Mouse (Mus musculus) gastrocnemius, postnatal 10 days (tissue): ENCODE measurements around the gene Stradb. TPM values are rescaled to one million over a fixed set of nuclear protein-coding genes. Genes with fewer than 3 reads are reported as not detected.

ENCODE experiments used
- DNase-seq: peaks from one replicate; pipeline ENCODE4 v3.0.0; 2021; ENCODE audit warnings: mixed read lengths
- total RNA-seq, 2 experiments: library from RNA; stranded (reverse); gene quantifications; 2 replicates each; pipeline ENCODE4 v1.2.3; 2021

The Stradb gene
- total RNA-seq, 2 experiments from 2014 or later, result 78.8 to 86.3 TPM

GRCm38 (mm10) chr1:58959682-58960081, 13.6 kb upstream of the Stradb start:
- no peak for DNase-seq

DNA sequence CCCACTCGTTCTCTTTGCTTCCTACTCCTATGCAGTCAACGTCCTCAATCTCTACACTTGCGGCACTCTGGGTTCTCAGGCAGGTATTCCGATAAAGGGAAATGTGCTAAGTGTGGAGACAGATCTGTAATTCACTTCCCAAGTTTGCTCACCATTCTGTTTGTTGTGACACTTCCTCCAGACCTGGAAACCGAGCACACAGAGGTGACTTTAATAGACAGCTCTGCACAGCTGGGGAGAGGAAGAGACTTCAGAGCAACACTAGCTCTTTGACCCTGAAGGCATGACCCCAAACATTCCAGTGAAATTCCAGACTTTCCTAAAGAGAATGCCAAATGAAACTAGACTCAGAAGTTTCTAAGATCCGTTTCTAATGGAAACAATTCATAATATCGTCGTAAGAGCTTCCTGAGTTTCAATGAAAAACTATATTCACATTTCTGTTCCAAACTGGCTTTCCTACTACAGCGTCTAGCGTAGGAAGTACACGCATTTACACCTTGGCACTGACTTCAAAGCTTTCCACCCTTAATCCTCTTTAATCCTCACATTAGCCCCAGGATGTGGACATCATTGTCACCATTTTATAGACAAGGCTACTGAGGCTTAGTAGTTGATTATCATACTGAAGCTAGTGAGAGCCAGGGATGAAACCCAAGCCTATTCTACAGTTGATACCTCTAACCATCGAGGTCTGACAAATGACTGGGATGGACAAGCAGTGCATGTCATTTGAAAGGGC, 12.0 kb upstream of the Stradb start:
- DNase-seq, result no peak

- no peak for DNase-seq
Observed at GRCm38 (mm10) chr1:58962418-58962817, 10.9 kb upstream of the Stradb start.

GRCm38 (mm10) chr1:58962865-58963264, 10.5 kb upstream of the Stradb start:
- no peak for DNase-seq

DNA sequence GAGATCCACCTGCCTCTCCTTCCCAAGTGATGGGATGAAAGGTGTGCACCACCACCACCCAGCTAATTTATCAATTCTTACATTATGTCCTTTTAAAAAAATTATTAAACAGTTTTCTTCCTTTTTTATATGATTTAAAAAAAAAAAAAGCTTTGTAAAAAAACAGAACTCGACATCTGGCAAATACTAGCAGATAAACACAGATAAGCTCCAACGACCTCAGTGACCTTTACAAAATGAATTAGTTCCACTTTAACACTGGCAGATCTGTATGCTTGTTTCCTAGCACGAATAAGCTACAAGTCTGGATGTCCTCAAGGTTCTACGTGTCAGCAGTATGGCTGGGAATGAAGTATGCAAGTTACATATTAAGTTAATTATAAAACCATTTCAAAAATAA, 5.8 kb upstream of the Stradb start:
- DNase-seq, result no peak

DNA sequence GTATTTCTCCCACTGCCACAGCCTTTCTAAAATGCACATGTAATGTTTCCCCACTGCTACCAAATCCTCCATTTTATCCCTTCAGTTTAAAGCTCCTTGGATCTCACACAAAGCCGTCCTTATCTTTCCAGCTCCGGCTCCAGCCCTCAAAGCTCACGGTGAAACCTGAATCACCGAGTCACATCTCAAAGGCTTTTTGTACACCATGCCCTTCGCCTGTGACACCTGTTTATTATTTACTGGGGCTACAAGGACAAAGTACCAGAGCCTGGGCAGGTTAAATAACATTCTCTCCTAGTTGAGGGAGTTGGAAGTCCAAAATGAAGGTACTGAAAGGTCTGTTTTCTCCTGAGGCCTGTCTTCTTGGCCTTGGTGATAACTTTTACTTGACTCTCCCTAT, 3.3 kb upstream of the Stradb start:
- no peak for DNase-seq

GRCm38 (mm10) chr1:58971097-58971496, 2.2 kb upstream of the Stradb start:
- no peak for DNase-seq

GRCm38 (mm10) chr1:58972851-58973365, 414 bp upstream of the Stradb start:
- DNase-seq, result no peak

- no peak for DNase-seq
Observed at GRCm38 (mm10) chr1:58982276-58982675, 9.0 kb downstream of the Stradb start.

DNA sequence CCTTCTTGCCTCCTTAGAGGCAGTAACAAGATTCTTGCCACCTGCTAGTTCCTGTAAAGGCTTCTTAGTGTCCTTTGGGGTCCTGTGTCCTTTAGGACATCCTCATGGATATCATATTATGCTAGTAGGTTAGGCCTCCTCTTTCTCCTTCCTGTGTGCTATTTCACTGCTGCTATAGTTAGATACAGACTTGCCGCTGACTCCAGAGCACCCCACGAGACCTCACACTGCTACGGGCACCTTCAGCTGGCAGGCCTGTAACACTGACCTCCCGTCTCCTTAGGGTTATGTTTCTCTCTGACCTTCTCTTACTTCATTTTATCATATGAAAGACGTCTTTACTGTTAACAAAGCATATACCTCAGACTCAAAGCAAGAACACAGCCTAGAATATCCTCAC, 11.3 kb downstream of the Stradb start:
- no peak for DNase-seq

- DNase-seq, result no peak
Observed at GRCm38 (mm10) chr1:58993144-58993543, 19.8 kb downstream of the Stradb start.

- DNase-seq, result no peak
Observed at GRCm38 (mm10) chr1:58993723-58994122, 20.4 kb downstream of the Stradb start.

DNA sequence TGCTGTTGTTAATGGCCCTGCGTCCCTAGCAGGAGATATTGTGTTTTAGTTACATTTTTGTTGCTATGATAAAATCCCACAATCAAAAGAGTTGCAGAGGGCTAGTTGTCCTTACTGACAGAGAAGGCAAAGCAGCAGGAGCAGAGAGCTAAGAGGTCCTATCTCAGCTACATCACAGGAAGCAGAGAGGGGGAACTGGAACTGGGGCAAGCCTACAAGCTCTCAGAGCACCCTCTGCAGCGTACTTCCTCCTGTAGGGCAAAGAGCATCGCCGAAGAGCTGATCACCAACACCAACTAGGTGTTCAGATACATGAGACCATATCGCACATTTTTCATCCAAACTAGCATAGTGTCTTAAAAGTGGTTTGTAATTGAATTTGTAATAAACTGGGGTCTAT, 22.0 kb downstream of the Stradb start:
- no peak for DNase-seq

DNA sequence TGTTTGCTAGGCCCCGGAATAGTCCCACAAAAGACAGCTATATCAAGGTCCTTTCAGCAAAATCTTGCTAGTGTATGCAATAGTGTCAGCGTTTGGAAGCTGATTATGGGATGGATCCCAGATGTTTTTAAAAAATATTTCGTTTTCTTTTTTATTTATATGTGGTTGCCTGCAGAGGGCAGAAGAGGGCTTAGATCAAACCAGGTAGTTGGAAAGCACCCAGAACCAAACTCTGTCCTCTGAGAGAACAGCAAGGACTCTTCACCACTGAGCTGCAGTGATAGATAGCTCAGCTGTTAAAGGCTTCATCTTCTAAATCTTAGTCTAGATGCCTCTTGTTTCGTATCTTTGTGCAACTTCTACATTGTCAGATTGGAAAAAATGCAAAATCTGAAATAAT, 35.9 kb downstream of the Stradb start:
- DNase-seq, result no peak

- DNase-seq, result no peak
Observed at GRCm38 (mm10) chr1:59021556-59021955, 48.2 kb downstream of the Stradb start.

DNA sequence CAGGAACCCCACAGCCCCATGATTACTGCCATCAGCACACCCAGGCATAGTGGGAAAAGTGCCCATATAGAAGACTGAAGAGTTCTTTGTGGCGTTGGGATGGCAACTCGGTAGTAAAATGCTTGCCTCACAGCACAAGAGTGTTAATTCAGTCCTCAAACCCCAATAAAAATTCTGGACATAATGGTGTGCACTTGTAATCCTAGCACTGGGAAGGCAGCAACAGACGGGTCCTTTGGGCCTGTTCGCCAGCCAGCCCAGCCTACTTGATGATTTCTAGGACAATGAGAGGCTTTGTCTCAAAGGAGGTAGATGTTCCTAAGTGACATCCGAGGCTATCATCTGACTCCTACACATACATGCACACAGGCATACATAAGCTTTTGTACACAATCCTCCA, 64.4 kb downstream of the Stradb start:
- DNase-seq, result no peak

Other genes with a start within 250 kb of the Stradb start
- 10 to 100 TPM in 1 of 2 experiments, 1 to 10 TPM in 1; 8.9 to 14.0 TPM for gene Casp8, start 178.1 kb upstream of the Stradb start, total RNA-seq
- 10 to 100 TPM; 55.0 to 57.7 TPM for gene Trak2, start 92 bp upstream of the Stradb start, total RNA-seq
- not detected for gene C2cd6, start 121.4 kb downstream of the Stradb start, total RNA-seq
- gene Tmem237, start 146.9 kb downstream of the Stradb start, total RNA-seq, result 1 to 10 TPM; 6.3 to 7.7 TPM
- gene Mpp4, start 189.9 kb downstream of the Stradb start, total RNA-seq, result under 1 TPM; 0.23 to 0.27 TPM